Mouse (Mus musculus) erythroid progenitor cell, adult 5-6 weeks (primary cell): ENCODE results near the gene Ddx39b. TPM values are rescaled to one million over a fixed set of nuclear protein-coding genes. Genes with fewer than 3 reads are reported as not detected.
A peak's percentile ranks its signal among the peaks of the same experiment; 100 is the strongest.
"Not testable (repeated sequence)": the region's sequence is repeated elsewhere in the genome, so short reads cannot be mapped to it uniquely, and the experiment has no call there.

Experiments used
- ATAC-seq: replicated peaks from 2 replicates; pipeline ENCODE4 v1.8.0; 2016; ENCODE audit warnings: moderate number of reproducible peaks, mild to moderate bottlenecking, moderate TSS enrichment, inconsistent platforms; ENCODE audit not compliant: poor library complexity, low FRiP score, severe bottlenecking
- total RNA-seq, 2 experiments: library from RNA; stranded (forward) in 1 of 2; stranded (reverse) in 1 of 2; fragments of 150-400 nt in 1 of 2; fragments of 186-747, 209-891 nt in 1 of 2; gene quantifications; 2 replicates each; pipeline versions ENCODE4 v1.2.3 to v1.2.4; 2015 to 2017; ENCODE audit warnings: low replicate concordance in 2 of 2

Gene Ddx39b
- total RNA-seq, 2 experiments from 2014 or later, result 99.9 to 169 TPM

DNA sequence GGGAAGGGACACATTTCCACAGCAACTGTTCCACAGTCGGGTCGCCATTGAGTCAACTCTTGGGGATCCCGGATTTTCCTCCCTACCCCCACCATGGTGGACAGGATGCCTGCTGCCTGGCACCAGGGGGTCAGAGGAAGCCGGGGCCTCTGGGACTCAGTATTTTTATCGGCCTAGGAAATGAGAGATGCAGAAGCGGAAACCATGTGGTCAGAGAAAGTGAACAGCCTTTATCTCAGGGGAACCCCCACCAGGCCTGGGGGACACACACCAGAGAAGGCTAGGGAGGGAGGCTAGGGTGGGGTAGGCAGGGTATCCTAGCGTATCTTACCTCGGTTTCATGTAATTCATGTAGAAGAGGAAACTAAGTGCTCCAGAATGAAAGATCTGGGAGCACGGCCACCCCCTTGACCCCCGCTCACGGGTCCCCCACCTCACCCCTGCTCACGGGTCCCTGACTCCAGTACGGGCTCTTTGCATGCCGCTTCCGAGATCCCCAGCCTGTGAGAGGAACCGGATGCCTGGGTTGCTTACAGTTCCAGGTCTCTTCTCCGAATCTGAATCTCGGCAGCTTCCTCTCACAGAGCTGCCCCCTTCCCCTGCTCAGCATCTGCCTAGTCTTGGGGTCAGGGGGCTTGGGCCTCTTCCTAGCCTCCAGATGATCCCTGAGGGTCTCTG lies 22.9 kb upstream of the Ddx39b start:
- no peak for ATAC-seq

DNA sequence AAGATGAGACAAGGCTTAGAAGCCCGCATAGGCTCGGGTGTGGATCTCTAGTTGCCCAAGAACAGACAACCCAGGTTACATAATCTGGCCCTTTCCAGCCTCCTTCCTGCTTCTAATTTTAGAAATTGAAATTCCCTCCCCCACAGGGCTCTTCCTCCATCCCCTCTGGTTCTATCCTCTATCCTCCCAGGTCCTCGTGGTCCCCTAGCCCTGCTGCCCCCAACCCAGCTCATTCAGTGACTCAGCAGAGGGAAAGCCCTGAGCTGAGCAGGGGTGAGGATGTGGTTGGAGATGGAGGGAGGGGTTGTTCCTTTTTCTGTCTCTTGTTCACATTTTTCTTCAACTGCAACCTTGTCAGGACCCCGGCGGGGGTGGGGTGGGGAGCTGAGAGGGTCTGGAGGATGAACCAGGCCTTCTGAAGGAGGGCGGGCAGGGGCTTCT lies 21.9 kb upstream of the Ddx39b start:
- ATAC-seq, result no peak

GRCm38 (mm10) chr17:35220156-35220952 lies 21.2 kb upstream of the Ddx39b start, which contains the start of gene Gm16181:
Gene Gm16181, plus strand, starts transcription at chr17:35220834.
- no peak for ATAC-seq

DNA sequence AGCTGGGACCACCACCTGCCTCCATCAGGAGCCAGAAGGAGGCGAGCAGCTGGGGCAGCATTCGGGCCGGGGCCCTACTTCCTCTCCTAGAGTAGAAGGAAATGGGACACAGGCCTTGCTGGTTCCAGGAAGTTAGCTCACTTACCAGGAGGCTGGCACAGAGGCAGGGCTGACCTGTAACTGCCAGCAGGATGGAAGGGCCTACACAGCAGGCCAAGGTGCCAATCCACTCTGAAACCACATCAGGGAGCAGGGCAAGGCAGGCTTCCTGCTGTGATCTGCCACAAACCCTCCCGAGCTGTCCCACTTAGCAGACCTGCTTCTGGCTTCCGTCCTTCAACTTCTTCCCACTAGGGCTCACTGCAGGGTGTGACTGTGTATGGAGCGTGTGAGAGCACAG lies 19.2 kb upstream of the Ddx39b start:
- no peak for ATAC-seq

GRCm38 (mm10) chr17:35224641-35225040 lies 16.9 kb upstream of the Ddx39b start:
- no peak for ATAC-seq

DNA sequence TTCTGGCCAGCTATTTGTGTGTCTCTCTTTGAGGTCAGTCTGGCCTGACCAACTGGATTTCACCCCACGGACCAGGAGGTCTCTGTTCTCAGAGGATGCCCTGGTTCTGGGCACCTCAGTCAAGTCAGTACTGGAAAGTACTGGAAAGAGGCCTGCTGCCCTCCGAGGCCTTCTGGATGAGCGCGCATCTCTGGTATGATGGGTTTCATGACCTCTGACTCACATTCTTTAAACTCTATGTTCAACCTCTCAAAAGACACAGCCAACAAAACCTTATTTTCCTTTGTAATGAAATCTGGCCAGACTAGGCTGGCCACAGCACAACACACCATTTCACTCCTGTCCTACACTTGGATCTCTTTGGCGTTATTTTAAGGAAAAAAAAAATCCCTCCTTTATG lies 16.1 kb upstream of the Ddx39b start:
- ATAC-seq, result no peak

DNA sequence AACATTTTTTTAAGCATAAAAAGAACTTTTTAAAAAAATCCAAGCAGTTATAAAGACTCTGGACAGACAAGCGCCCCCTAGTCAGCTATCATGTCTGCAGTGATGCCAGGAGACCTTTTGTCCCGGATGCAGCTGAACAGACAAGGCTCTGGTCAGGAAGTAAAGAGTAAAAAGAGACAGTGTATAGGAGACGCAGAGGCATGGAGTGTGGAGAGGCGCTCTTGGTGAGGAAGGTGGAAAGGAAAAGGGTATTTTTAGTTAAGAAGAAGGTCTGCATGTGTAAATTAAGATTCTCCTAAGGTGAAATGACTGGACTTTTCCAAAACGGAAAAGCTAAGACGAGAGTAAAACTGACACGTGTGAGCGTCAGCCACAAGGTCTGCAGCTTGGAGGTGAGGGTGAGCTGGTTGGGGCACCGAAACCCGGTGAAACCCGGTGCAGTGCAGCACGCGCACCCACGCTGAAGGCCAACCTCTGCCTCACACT lies 14.9 kb upstream of the Ddx39b start:
- ATAC-seq, result no peak

DNA sequence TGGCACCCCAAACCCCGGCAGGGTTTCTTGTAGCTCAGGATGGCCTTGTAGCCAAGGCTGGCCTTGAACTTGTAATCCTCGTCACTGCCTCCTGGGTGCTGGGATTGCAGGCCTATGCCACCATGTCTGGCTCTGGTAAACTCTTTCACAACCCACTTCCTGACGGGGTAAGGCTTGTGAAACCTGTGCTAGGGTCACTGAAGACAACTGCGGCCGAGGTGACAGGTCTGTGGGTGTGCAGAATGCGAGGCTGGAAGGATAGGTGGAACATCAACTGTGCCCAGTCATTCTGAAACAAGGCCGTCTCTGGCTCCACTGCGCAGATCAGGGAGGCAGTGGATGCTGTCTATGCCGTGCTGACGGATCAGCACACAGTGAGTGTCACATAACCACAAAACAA lies 10.5 kb upstream of the Ddx39b start:
- no peak for ATAC-seq

DNA sequence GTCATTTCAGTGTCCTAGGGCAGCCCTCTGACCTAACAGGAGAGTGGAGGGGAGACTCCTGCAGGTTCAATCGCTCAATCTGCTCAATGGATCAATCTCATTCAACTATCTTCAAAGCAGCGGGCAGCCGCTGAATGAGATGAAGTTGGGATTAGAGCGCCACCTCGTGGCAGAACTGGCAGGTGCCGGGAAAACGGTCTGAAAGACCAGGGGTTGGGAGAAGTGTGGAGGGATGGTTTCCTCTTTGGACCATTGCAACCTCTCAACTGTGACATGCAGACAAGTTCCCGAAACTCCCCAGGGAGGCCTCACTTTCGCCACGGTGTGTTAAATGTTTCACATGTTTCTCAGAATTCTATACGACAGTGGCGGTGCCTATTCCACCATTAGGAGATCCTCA lies 9.5 kb upstream of the Ddx39b start:
- ATAC-seq, result peak; percentile 60

GRCm38 (mm10) chr17:35232659-35233058 lies 8.9 kb upstream of the Ddx39b start:
- no peak; the same call in 1 of the 2 replicates for ATAC-seq

DNA sequence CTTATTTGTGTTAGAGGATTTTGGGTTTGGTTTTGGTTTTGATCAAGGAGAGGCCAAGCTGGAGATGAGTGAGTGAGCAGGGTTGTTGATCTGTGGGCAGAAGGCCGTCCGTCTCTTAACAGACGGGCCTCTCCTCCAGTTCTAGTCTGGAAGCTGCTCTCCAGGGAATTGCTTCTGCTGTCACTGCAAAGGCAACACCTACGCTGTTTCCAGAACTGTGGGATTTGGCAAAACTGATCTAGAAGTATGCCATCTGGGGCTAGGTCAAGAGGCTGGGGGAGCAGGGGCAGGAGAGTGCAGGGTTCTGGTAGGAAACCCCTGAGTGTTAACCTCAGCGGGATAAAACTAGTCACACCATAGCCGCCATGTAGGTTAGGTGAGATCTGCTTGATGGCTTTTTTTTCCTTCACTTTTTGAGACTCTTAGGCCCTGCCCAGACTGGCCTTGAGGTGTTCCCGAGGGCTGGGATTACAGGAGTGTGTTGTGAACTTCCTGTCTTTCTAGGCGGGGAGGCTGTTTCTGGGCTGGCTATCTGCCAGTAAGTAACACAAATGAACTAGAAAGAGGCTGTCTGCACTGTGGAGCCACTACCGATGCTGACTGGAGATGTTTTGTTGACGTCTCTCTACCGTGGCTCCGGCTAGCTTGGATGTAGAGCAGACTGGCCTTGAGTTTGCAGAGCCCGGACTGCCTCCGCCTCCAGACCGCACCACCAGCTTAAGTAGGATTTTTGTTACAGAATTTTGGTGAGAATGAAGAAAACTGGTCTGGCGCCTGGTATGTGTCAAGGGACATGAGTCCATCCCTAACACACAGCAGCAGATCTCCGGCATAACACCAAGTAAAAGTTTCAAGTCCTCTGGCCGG lies 8.2 kb upstream of the Ddx39b start, which contains the start of gene Atp6v1g2:
Gene Atp6v1g2, plus strand, starts transcription at position 547 of the 867 bp plus-strand sequence.
- ATAC-seq, result no peak

DNA sequence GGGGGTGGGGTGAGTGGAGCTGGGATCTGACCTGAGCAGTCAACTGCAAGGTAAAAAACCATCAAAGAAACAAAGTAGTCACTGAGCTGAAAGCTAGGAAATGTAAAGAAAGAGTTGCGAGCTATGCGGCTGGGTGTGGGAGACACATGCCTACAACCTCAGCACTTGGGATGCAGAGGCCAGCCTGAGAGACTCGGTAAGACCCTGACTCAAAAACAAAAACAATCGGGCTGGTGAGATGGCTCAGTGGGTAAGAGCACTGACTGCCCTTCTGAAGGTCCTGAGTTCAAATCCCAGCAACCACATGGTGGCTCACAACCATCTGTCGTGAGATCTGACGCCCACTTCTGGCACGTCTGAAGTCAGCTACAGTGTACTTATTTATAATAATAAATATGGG lies 7.5 kb upstream of the Ddx39b start:
- not testable (repeated sequence) for ATAC-seq

GRCm38 (mm10) chr17:35234903-35235302 lies 6.6 kb upstream of the Ddx39b start:
- no peak for ATAC-seq

GRCm38 (mm10) chr17:35235614-35236389 lies 5.7 kb upstream of the Ddx39b start, which contains the start of gene Nfkbil1:
Gene Nfkbil1, minus strand, starts transcription at chr17:35235792.
- peak; percentile 70 for ATAC-seq

DNA sequence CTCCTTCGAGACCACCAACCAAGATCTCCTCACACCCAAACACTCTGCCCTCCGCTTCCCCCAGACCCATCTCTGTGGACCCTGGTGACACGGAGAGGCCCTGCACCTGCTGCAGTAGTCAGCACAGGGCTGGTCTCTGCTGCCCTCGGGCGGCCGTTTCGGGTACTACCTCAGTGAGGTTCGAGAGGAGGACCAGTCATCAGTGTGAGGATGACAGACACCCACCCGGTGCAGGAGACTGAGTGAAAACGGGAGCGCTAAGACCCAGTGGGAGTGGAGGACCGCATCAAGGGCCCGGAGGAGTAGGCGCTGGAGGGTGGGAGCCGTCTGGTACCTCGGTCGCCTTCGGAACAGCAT lies 5.2 kb upstream of the Ddx39b start:
- ATAC-seq, result peak; percentile 77

DNA sequence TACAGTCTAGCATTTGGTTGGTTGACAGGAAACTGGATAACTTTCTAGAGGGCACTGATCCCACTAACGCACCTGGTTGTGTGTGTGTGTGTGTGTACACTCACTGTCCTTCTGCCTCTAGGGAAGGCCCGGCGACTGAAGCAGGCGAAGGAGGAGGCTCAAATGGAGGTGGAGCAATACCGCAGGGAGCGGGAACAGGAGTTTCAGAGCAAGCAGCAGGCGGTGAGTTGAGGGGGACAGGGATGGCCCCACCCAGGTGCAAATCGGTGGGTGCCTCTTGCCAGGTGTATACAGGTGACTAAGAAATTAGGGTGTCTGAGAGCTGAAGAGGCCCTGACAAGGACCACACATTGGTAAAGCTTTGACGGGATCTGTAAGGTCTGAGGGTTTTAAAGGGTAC lies 4.5 kb upstream of the Ddx39b start:
- ATAC-seq, result no peak

- no peak for ATAC-seq
Measured at GRCm38 (mm10) chr17:35237504-35237903, 4.0 kb upstream of the Ddx39b start.

- ATAC-seq, result no peak
Measured at GRCm38 (mm10) chr17:35239700-35240099, 1.8 kb upstream of the Ddx39b start.
